Mouse (Mus musculus): ENCODE data around the gene Ptch2.

The Ptch2 gene

GRCm38 (mm10) chr4:117131198-117131597 is 35.3 kb downstream of the Ptch2 start:
- no peak for DNase-seq

DNA sequence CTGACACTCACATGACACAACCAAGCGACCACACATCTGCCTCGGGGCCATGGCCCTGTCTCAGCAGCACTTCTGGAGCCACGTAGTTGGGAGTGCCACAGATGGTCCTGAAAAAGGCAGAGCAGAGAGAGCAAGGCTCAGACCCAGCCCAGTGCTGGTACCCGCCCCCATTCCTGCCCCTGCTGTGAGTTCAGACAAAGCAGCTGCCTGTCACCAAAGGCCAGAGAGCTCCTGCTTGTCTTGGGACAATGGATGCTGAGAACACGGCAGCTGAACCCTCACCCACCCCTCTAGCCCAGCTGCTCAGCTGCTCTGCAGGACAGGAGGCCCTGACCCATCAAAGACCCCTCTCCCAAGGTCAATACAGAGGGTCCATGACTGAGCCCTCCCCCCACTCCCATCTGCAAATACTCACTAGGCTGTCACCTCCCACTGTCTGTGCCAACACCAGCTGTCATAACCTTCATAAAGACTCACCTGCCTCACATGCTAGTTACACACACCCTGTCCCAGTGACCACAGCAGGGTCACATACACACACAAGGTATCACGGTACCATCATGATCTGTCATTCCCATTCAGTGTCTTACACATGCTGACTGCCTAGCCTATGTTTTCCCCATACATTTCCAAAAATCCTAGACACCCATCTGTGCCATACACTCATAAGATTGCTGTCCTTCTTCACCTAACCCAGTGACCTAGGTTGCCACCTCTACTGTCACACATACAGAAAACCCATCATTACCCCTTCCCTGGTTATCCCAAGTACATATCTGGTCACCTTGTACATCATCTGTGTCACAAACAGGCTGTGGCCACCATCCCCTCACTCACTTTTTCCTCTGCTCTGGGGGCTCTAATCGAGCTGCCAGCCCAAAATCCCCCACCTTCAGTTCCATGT is 36.3 kb downstream of the Ptch2 start:
- no peak for DNase-seq

DNA sequence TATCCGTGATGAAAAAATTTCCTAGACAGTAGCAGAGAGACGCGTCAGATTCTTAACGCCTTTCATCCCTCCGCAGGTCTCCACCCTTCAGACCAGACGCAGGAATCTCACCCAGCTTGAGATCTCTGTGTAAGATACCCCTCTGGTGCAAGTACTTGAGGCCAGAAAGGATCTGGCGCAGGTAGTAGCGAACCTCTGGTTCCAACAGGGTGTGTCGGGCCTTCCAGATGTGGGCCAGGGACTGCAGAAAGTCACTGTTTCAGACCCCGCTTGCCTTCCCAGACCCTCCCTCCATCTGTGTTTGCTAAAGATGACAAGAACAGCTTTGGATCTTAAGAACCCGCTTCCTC is 36.9 kb downstream of the Ptch2 start:
- DNase-seq = no peak

DNA sequence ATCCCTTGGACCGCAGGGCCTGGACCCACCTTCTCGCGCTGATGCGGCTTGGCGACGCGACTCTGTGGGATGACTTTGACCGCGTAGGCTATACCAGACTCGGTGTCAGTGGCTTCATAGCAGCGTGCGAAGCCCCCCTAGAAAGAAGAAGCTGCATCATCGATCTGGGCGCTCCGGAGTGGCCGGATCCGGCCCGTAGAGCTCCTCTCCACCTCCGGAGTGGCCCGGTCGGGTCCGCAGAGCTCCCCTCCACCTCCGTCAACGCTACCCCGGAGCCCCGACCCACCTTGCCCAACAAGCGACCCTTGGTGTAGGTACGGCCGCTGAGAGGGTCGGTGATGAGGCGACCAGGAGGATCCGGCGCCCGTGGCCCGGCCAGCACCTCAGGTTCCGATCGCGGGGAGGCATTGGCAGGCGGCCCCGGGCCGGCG is 37.5 kb downstream of the Ptch2 start:
- no peak for DNase-seq

GRCm38 (mm10) chr4:117133817-117134600 is 38.1 kb downstream of the Ptch2 start, which contains the start of gene Plk3:
TSS of gene Plk3 (minus strand) at chr4:117133963.
- peak; percentile 98 to 99 for DNase-seq

DNA sequence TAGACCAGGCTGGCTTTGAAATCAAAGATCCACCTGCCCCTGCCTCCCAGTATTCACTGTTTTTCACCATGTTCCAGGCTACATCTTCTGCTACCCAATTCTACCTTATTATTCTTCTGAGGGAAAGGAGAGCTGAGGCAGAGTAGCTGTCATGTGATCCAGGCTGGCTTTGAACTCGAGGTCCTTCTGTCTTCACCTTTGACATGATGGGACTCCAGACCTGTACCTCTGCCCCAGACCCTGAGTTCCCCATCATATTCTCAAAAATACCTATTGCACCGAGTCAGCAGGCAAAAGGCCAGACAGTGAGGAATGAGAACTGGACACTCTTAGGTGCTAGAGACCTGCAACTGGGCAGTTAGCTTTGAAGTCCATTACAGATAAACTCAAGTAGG is 38.7 kb downstream of the Ptch2 start:
- peak; percentile 46 to 50 for DNase-seq

DNA sequence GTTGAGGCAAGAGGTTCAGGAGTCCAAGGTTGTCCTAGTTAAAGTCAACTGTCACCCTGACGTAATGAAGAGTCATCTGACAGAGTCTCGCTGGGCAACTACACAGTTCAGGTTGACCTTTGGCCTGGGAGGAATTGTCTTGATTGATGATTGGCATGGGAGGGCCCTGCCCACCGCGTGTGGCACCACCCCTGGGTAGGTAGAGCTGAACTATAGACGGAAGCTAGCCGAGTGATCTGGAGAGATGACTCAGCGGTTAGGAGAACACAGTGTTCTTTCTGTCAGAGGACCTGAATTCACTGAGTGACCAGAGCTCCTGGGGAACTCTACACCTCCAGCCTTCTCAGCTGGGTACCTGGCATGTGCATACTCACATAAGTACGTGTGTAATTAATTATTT is 40.2 kb downstream of the Ptch2 start:
- peak; percentile 84 to 96 for DNase-seq

GRCm38 (mm10) chr4:117138295-117139216 is 42.7 kb downstream of the Ptch2 start:
- no peak for DNase-seq

DNA sequence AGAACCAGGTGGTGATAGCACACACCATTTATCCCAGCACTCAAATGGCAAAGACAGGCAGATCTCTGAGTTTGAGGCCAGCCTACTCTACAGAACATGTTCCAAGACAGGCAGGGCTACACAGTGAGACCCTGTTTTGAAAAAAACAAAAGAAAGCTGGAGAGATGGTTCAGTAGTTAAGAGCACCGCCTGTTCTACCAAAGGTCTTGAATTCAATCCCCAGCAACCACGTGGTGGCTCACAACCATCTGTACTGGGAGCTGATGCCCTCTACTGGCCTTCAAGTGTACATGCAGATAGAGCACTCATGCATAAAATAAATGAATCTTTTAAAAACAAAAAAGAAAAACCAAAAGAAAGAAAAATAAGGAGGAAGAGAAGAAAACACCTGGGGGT is 43.3 kb downstream of the Ptch2 start:
- peak; percentile 72 to 76 for DNase-seq

- no peak for DNase-seq
Observed at GRCm38 (mm10) chr4:117140613-117141012, 44.7 kb downstream of the Ptch2 start.

GRCm38 (mm10) chr4:117143023-117143422 is 47.1 kb downstream of the Ptch2 start:
- no peak for DNase-seq

GRCm38 (mm10) chr4:117145248-117145647 is 49.4 kb downstream of the Ptch2 start:
- DNase-seq = no peak

DNA sequence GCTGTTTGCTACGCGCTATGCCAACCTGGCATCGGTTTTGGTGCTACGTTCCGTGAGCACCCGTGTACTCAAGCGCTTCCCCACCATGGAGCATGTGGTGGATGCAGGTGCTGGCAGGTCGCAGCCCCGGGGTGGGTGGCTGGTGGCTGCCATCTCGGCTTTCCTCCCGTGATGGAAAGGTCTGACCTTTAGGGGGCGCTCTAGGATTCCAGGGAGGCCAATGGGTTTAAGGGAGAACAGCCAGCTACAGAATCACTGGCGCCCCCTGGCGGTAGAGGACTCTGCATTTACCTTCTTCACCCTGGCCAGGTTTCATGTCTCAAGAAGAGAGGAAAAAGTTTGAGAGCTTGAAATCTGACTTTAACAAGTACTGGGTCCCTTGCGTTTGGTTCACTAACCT is 50.3 kb downstream of the Ptch2 start:
- peak; percentile 91 to 97 for DNase-seq

GRCm38 (mm10) chr4:117148047-117148713 is 52.3 kb downstream of the Ptch2 start:
- no peak for DNase-seq

- no peak for DNase-seq
Observed at GRCm38 (mm10) chr4:117148815-117149214, 52.9 kb downstream of the Ptch2 start.

- DNase-seq = no peak
Observed at GRCm38 (mm10) chr4:117149291-117150211, 53.7 kb downstream of the Ptch2 start.

DNA sequence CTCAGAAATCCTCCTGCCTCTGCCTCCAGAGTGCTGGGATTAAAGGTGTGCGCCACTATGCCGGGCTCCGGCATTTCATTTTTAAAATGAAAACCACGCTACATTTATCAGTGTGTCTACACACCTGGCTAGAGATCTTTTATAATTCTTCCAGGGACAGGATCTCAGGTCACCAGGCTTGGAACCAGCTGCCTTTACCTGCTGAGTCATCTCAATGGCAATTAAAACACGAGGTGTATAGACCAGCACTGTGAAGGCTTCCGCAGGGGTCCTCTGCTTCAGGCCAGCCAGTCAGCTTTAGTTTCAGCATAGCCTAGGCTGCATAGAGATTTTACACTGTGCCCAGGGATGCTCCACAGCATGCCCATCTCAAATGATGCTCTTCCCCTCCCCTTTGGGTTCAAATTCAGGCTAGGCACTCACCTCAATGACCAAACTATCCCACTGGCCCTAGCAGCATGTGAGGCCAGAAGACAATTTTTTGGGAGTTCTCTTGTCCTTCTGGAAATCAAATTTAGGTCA is 54.4 kb downstream of the Ptch2 start:
- DNase-seq = no peak

DNA sequence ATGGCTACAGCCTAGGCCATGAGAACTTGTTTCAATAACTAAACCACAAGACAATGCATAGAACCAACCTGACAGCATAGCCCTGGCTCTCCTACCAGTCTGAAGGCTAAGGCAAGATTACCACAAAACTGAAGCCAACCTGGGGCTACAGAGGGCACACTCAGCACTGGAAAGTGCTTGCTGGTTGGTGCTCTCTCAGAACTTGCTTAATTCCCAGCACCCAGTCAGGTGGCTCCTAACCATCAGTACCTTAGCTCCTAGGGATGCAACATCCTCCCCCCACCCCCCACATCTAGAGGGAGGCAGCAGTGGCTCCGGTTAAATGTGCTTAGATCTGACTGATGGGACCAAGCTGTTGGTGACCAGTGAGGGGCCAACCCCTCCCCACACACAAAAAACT is 55.5 kb downstream of the Ptch2 start:
- no peak for DNase-seq

DNA sequence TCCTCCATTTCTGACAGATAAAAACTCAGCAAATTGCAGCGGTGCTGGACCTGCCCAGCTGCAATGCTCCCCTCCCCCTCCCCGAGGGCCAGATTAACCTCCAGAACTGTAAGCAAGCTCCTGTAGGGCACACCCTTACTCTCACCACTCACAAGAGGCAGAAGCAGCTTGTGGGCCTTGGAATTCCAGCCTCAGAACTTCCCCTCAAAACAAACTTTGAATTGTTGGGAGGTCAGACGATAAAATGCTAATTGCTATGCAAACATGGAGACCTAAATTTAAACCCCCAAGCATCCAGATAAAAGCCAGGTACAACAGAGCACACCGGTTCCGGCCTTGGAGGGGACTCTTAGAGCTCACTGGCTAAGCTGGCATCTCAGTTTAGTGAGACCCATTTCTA is 56.8 kb downstream of the Ptch2 start:
- peak in 1 of 2 experiments; percentile 30 for DNase-seq

DNA sequence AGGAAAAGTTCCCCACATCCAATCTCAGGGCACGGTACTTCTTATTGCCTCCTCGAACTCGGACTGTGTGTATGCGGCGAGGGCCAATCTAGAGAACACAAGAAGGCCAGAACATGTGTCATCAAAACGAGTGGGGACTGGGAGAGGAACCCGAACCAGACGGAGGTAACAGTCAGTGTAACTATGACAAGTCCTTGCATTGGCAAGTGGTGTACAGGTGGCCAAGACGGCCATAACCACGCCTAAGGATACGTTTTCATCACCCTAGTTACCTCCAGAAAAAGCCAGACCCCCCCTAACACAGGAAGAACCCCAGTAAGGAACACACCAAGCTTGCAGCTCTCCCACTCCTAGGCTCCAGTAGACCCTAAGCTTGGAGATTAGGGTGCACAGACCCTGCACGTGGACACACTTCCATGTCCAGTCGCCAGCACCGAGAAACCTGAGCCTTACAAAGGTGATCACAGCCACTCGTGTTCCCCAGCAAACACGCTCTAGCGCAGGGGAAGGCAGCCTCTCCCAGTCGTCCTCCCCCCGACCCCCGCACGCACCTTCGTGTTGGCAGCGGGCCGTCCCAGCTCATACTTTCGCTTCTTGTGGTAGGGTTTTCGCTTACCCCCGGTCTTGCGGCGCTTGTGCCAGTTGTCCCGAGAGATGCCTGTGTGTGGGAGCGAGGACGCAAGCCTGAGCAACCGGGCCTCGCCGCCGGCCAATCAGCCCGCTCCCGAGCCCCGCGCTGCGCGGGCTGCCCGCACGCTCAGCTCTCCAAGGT is 59.3 kb downstream of the Ptch2 start:
- DNase-seq = no peak
